ENCODE assay signal across 8 mouse cellular contexts in the genomic region with DNA sequence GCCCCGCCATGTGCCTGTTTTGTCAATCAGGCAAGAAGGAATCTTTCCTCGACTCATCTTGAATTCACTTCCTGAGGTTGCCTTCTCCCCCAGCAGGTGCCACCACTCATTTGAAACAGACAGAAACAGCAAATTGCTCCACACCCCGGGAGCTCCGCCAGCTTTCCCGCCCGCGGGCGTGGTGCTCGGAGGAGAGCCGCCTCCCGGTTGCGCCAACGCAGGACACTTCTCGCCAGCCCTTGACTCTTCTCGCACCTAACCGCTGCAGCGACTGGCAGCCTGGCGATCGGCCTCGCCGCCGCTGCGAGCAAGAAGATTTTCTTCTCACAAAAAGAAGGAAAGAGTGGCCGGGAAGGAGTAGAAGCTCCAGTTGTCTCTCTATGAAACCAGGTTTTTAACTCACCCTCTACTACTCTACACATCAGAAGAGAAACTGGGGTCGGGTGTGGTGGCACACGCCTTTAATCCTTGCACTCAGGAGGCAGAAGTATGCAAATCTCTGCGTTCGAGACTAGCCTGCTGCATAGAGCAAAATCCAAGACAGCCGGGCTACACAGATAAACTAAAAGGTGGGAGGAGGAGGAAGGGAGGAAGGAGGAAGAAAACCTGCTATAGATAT. TPM values are rescaled to one million over a fixed set of nuclear protein-coding genes. Genes with fewer than 3 reads are reported as not detected.
A peak's percentile ranks its signal among the peaks of the same experiment; 100 is the strongest.
DNase-seq lines count a peak whose midpoint lies in the region; ATAC-seq and TF ChIP-seq lines count a peak whose summit lies in the region.

No protein-coding gene starts in this region.

- H3K36me3 ChIP-seq in intestine, embryonic 15.5 days = no peaks in the 10 kb centered on the region
- H3K36me3 ChIP-seq in limb, embryonic 10.5 days = no peaks in the 10 kb centered on the region
- 0 out of 2 replicates have a peak, but pooled peaks cover 4% of the 10 kb centered on the region for H3K36me3 ChIP-seq in midbrain, embryonic 12.5 days
- no peaks in the 10 kb centered on the region for H3K36me3 ChIP-seq in stomach, postnatal 0 days (ENCODE audit: control insufficient read depth, insufficient read depth, low read length)

- H3K27ac ChIP-seq in intestine, embryonic 15.5 days = no peak overlapping the region
- H3K27ac ChIP-seq in limb, embryonic 10.5 days = no peak overlapping the region
- H3K27ac ChIP-seq in midbrain, embryonic 12.5 days (replicated peaks) = no peak overlapping the region
- 0 out of 2 replicates have a peak overlapping the region, but pooled peaks have one; percentile 5 for H3K27ac ChIP-seq in stomach, postnatal 0 days (replicated peaks)

- peaks cover 25% of the 10 kb centered on the region for H3K4me1 ChIP-seq in intestine, embryonic 15.5 days (replicated peaks)
- peaks cover 37% of the 10 kb centered on the region for H3K4me1 ChIP-seq in limb, embryonic 10.5 days
- peaks cover 32% of the 10 kb centered on the region for H3K4me1 ChIP-seq in midbrain, embryonic 12.5 days
- peaks cover 4% of the 10 kb centered on the region; the same call in 1 of the 2 replicates for H3K4me1 ChIP-seq in stomach, postnatal 0 days (replicated peaks; ENCODE audit: control insufficient read depth, insufficient read depth)

- peak; percentile 54 for TF ChIP-seq CTCF in stomach, postnatal 0 days (IDR thresholded peaks at IDR 0.05; ENCODE audit: low read depth)

- H3K4me2 ChIP-seq in intestine, embryonic 15.5 days (replicated peaks) = peak overlapping the region; percentile 78
- H3K4me2 ChIP-seq in midbrain, embryonic 12.5 days (replicated peaks) = peak overlapping the region; percentile 52
- peak overlapping the region; percentile 45 for H3K4me2 ChIP-seq in stomach, postnatal 0 days (replicated peaks; ENCODE audit: low read depth)

- H3K9ac ChIP-seq in intestine, embryonic 15.5 days = peak overlapping the region; percentile 38
- H3K9ac ChIP-seq in midbrain, embryonic 12.5 days (replicated peaks) = peak overlapping the region; percentile 51
- H3K9ac ChIP-seq in stomach, postnatal 0 days (ENCODE audit: low read length) = peak overlapping the region; percentile 41; the same call in 1 of the 2 replicates

- no peak for ATAC-seq in intestine, embryonic 15.5 days
- ATAC-seq in midbrain, embryonic 12.5 days (ENCODE audit: low FRiP score, low read depth) = no peak
- ATAC-seq in stomach, postnatal 0 days (ENCODE audit: low FRiP score, low TSS enrichment) = no peak

- no peaks in the 10 kb centered on the region for H3K9me3 ChIP-seq in intestine, embryonic 15.5 days
- H3K9me3 ChIP-seq in limb, embryonic 10.5 days (replicated peaks) = no peaks in the 10 kb centered on the region
- H3K9me3 ChIP-seq in midbrain, embryonic 12.5 days = 0 out of 2 replicates have a peak, but pooled peaks cover 7% of the 10 kb centered on the region
- no peaks in the 10 kb centered on the region for H3K9me3 ChIP-seq in stomach, postnatal 0 days (ENCODE audit: control insufficient read depth, low read length)

- no peak for TF ChIP-seq EP300 in stomach, postnatal 0 days (optimal IDR thresholded peaks at IDR 0.05)

- WGBS in intestine, embryonic 15.5 days = 2% methylated on average over 29 of the region's 29 CpGs
- WGBS in limb, embryonic 10.5 days = under 1% methylated on average over 29 of the region's 29 CpGs
- WGBS in midbrain, embryonic 12.5 days = 2% methylated on average over 29 of the region's 29 CpGs
- WGBS in stomach, postnatal 0 days = 3% methylated on average over 29 of the region's 29 CpGs

- DNase-seq in Muller cell, postnatal 12 days (ENCODE audit: inconsistent ontology term) = peak; percentile 84
- DNase-seq in embryo, embryonic 9.5 days (ENCODE audit: extremely low spot score) = peak; percentile 56
- peak; percentile 86 for DNase-seq in gonadal fat pad, adult 2 months (ENCODE audit: low read depth)
- peak; percentile 50 for DNase-seq in limb, embryonic 10.5 days (ENCODE audit: low spot score)
- peak; percentile 78 for DNase-seq in stomach, postnatal 0 days (ENCODE audit: low spot score)
- no peak for DNase-seq in spleen, postnatal 10 days (ENCODE audit: low spot score in 2 of 2)

- peak overlapping the region; percentile 34 for H3K4me3 ChIP-seq in intestine, embryonic 15.5 days (replicated peaks)
- H3K4me3 ChIP-seq in limb, embryonic 10.5 days = peak overlapping the region; percentile 35
- H3K4me3 ChIP-seq in midbrain, embryonic 12.5 days = peak overlapping the region; percentile 31
- H3K4me3 ChIP-seq in stomach, postnatal 0 days (ENCODE audit: low read depth, low read length) = peak overlapping the region; percentile 36

- peaks cover 21% of the 10 kb centered on the region; the same call in 1 of the 2 replicates for H3K27me3 ChIP-seq in intestine, embryonic 15.5 days (replicated peaks)
- H3K27me3 ChIP-seq in limb, embryonic 10.5 days (ENCODE audit: low read depth, poor library complexity, severe bottlenecking) = peaks cover 72% of the 10 kb centered on the region
- H3K27me3 ChIP-seq in midbrain, embryonic 12.5 days = peaks cover 17% of the 10 kb centered on the region
- H3K27me3 ChIP-seq in stomach, postnatal 0 days (ENCODE audit: control insufficient read depth, insufficient read depth, low read length) = no peaks in the 10 kb centered on the region

RNA-seq across cellular contexts. Expression of gene Rgma, which starts 2.8 kb away (rescaled TPM):
- polyA plus RNA-seq in gonadal fat pad, adult 2 months (2012; rRNA removed) = 21.1 and 30.6 TPM in 2 replicates
- 7.4 TPM in 2 replicates for polyA plus RNA-seq in intestine, embryonic 15.5 days (2015; fragmentation: Nextera tagmentation; extraction: Ambion mirVana)
- 20.1 and 26.8 TPM in 2 replicates for polyA plus RNA-seq in limb, embryonic 10.5 days (2016; fragmentation: Nextera tagmentation; extraction: Ambion mirVana)
- polyA plus RNA-seq in midbrain, embryonic 12.5 days (2016; fragmentation: Nextera tagmentation; extraction: Ambion mirVana) = 55.7 and 62.9 TPM in 2 replicates
- 4.5 and 5.7 TPM in 2 replicates for polyA plus RNA-seq in stomach, postnatal 0 days (2015; fragmentation: Nextera tagmentation; extraction: Ambion mirVana)

Comparison
In these comparisons a context has a peak if more than half of its experiments do, and no peak if none do; other contexts are left out.
1. DNase-seq: peak in Muller cell, postnatal 12 days (single experiment), embryo, embryonic 9.5 days (single experiment), gonadal fat pad, adult 2 months (single experiment), limb, embryonic 10.5 days (single experiment) and stomach, postnatal 0 days (single experiment); none in spleen, postnatal 10 days (0 of 2).
2. Peak in every context shown above with its lines, with median percentiles within 50 percentile points of each other: H3K4me2 ChIP-seq, H3K4me3 ChIP-seq and H3K9ac ChIP-seq.